ENCODE assay signal across 8 mouse cellular contexts in genomic region chr14:40958986-40959381, GRCm38 (mm10). TPM values are rescaled to one million over a fixed set of nuclear protein-coding genes. Genes with fewer than 3 reads are reported as not detected.
DNase-seq lines count a peak whose midpoint lies in the region; ATAC-seq and TF ChIP-seq lines count a peak whose summit lies in the region.

No protein-coding gene starts in this region.

- H3K9ac ChIP-seq in hindbrain, embryonic 14.5 days = no peak overlapping the region
- 0 out of 2 replicates have a peak overlapping the region, but pooled peaks have one; percentile 2 for H3K9ac ChIP-seq in forebrain, embryonic 13.5 days
- no peak overlapping the region for H3K9ac ChIP-seq in intestine, embryonic 15.5 days
- H3K9ac ChIP-seq in lung, embryonic 14.5 days = peak overlapping the region; percentile 16; the same call in 1 of the 2 replicates

- no peaks in the 10 kb centered on the region for H3K9me3 ChIP-seq in hindbrain, embryonic 10.5 days
- H3K9me3 ChIP-seq in hindbrain, embryonic 14.5 days (ENCODE audit: control insufficient read depth, low read length) = no peaks in the 10 kb centered on the region
- H3K9me3 ChIP-seq in forebrain, embryonic 13.5 days (replicated peaks) = no peaks in the 10 kb centered on the region
- no peaks in the 10 kb centered on the region for H3K9me3 ChIP-seq in intestine, embryonic 15.5 days
- H3K9me3 ChIP-seq in lung, embryonic 14.5 days (ENCODE audit: low read depth, low read length) = no peaks in the 10 kb centered on the region

- H3K27ac ChIP-seq in hindbrain, embryonic 10.5 days = peak overlapping the region; percentile 99
- H3K27ac ChIP-seq in hindbrain, embryonic 14.5 days = no peak overlapping the region
- H3K27ac ChIP-seq in forebrain, embryonic 13.5 days = peak overlapping the region; percentile 98
- H3K27ac ChIP-seq in intestine, embryonic 15.5 days = peak overlapping the region; percentile 76
- peak overlapping the region; percentile 86 for H3K27ac ChIP-seq in lung, embryonic 14.5 days (ENCODE audit: low read depth)

- WGBS in hindbrain, embryonic 10.5 days = 23% methylated on average over 2 of the region's 2 CpGs
- 56% methylated on average over 2 of the region's 2 CpGs for WGBS in hindbrain, embryonic 14.5 days
- 35% methylated on average over 2 of the region's 2 CpGs for WGBS in forebrain, embryonic 13.5 days
- WGBS in intestine, embryonic 15.5 days = 64% methylated on average over 2 of the region's 2 CpGs
- WGBS in lung, embryonic 14.5 days = 52% methylated on average over 2 of the region's 2 CpGs

- no peak for DNase-seq in hindbrain, embryonic 10.5 days (ENCODE audit: low spot score)
- no peak for DNase-seq in hindbrain, embryonic 14.5 days (ENCODE audit: low spot score)
- DNase-seq in lung, embryonic 14.5 days = peak; percentile 36
- DNase-seq in testis, postnatal 10 days (ENCODE audit: low spot score) = peak; percentile 42
- no peak for DNase-seq in right cerebral cortex, adult 2 months (ENCODE audit: low spot score in 2 of 2)
- no peak for DNase-seq in layer of hippocampus, adult 9-11 months

- no peak for TF ChIP-seq CTCF in lung, embryonic 14.5 days (IDR thresholded peaks at IDR 0.05; ENCODE audit: low read depth)

- 0 out of 2 replicates have a peak overlapping the region, but pooled peaks have one; percentile 9 for H3K4me3 ChIP-seq in hindbrain, embryonic 10.5 days
- H3K4me3 ChIP-seq in hindbrain, embryonic 14.5 days (replicated peaks; ENCODE audit: low read length) = no peak overlapping the region
- no peak overlapping the region for H3K4me3 ChIP-seq in forebrain, embryonic 13.5 days
- H3K4me3 ChIP-seq in intestine, embryonic 15.5 days (replicated peaks) = no peak overlapping the region
- H3K4me3 ChIP-seq in lung, embryonic 14.5 days (ENCODE audit: low read depth, low read length) = no peak overlapping the region

- ATAC-seq in hindbrain, embryonic 14.5 days (ENCODE audit: low FRiP score) = no peak
- no peak for ATAC-seq in forebrain, embryonic 13.5 days
- no peak; the same call in 1 of the 2 replicates for ATAC-seq in intestine, embryonic 15.5 days
- peak; percentile 14; the same call in 1 of the 2 replicates for ATAC-seq in lung, embryonic 14.5 days (ENCODE audit: insufficient read depth)

- peaks cover 90% of the 10 kb centered on the region for H3K4me1 ChIP-seq in hindbrain, embryonic 10.5 days (replicated peaks)
- peaks cover 60% of the 10 kb centered on the region for H3K4me1 ChIP-seq in hindbrain, embryonic 14.5 days (replicated peaks; ENCODE audit: control insufficient read depth, insufficient read depth, low read length)
- peaks cover 89% of the 10 kb centered on the region for H3K4me1 ChIP-seq in forebrain, embryonic 13.5 days
- H3K4me1 ChIP-seq in intestine, embryonic 15.5 days (replicated peaks) = peaks cover 68% of the 10 kb centered on the region
- H3K4me1 ChIP-seq in lung, embryonic 14.5 days (ENCODE audit: insufficient read depth) = peaks cover 65% of the 10 kb centered on the region

- no peak overlapping the region for H3K4me2 ChIP-seq in hindbrain, embryonic 14.5 days (replicated peaks)
- H3K4me2 ChIP-seq in forebrain, embryonic 13.5 days = no peak overlapping the region; the same call in 1 of the 2 replicates
- peak overlapping the region; percentile 34 for H3K4me2 ChIP-seq in intestine, embryonic 15.5 days (replicated peaks)
- H3K4me2 ChIP-seq in lung, embryonic 14.5 days = peak overlapping the region; percentile 37

- no peaks in the 10 kb centered on the region for H3K36me3 ChIP-seq in hindbrain, embryonic 10.5 days
- no peaks in the 10 kb centered on the region for H3K36me3 ChIP-seq in hindbrain, embryonic 14.5 days (replicated peaks; ENCODE audit: control insufficient read depth, insufficient read depth)
- H3K36me3 ChIP-seq in forebrain, embryonic 13.5 days (ENCODE audit: poor library complexity, severe bottlenecking) = no peaks in the 10 kb centered on the region
- H3K36me3 ChIP-seq in intestine, embryonic 15.5 days = no peaks in the 10 kb centered on the region
- no peaks in the 10 kb centered on the region for H3K36me3 ChIP-seq in lung, embryonic 14.5 days (ENCODE audit: insufficient read depth)

- H3K27me3 ChIP-seq in hindbrain, embryonic 10.5 days (ENCODE audit: insufficient read depth, poor library complexity, severe bottlenecking) = no peaks in the 10 kb centered on the region
- H3K27me3 ChIP-seq in hindbrain, embryonic 14.5 days (ENCODE audit: control insufficient read depth, insufficient read depth, low read length) = no peaks in the 10 kb centered on the region
- H3K27me3 ChIP-seq in forebrain, embryonic 13.5 days = no peaks in the 10 kb centered on the region
- no peaks in the 10 kb centered on the region for H3K27me3 ChIP-seq in intestine, embryonic 15.5 days (replicated peaks)
- H3K27me3 ChIP-seq in lung, embryonic 14.5 days (ENCODE audit: insufficient read depth, low read length) = no peaks in the 10 kb centered on the region

RNA-seq across cellular contexts. Expression of gene Tspan14, which starts 7.6 kb away (rescaled TPM):
- 95.5 and 95.7 TPM in 2 replicates for polyA plus RNA-seq in hindbrain, embryonic 10.5 days (2016; fragmentation: Nextera tagmentation; extraction: Ambion mirVana)
- polyA plus RNA-seq in hindbrain, embryonic 14.5 days (2014; fragmentation: Nextera tagmentation; extraction: Ambion mirVana) = 65.6 and 70.1 TPM in 2 replicates
- polyA plus RNA-seq in forebrain, embryonic 13.5 days (2015; fragmentation: Nextera tagmentation; extraction: Ambion mirVana) = 84.1 and 88.2 TPM in 2 replicates
- 56.8 and 61.0 TPM in 2 replicates for polyA plus RNA-seq in intestine, embryonic 15.5 days (2015; fragmentation: Nextera tagmentation; extraction: Ambion mirVana)
- polyA plus RNA-seq in lung, embryonic 14.5 days (2014; fragmentation: Nextera tagmentation; extraction: Ambion mirVana) = 104 and 105 TPM in 2 replicates

RNA-seq across cellular contexts. Expression of gene Fam213a, which starts 54.6 kb away (rescaled TPM):
- 45.2 and 52.6 TPM in 2 replicates for polyA plus RNA-seq in hindbrain, embryonic 10.5 days (2016; fragmentation: Nextera tagmentation; extraction: Ambion mirVana)
- 86.6 and 94.3 TPM in 2 replicates for polyA plus RNA-seq in hindbrain, embryonic 14.5 days (2014; fragmentation: Nextera tagmentation; extraction: Ambion mirVana)
- 49.7 and 57.8 TPM in 2 replicates for polyA plus RNA-seq in forebrain, embryonic 13.5 days (2015; fragmentation: Nextera tagmentation; extraction: Ambion mirVana)
- polyA plus RNA-seq in intestine, embryonic 15.5 days (2015; fragmentation: Nextera tagmentation; extraction: Ambion mirVana) = 51.6 and 54.4 TPM in 2 replicates
- polyA plus RNA-seq in lung, embryonic 14.5 days (2014; fragmentation: Nextera tagmentation; extraction: Ambion mirVana) = 167 and 173 TPM in 2 replicates

Comparison
In these comparisons a context has a peak if more than half of its experiments do, and no peak if none do; other contexts are left out.
1. DNase-seq: peak in lung, embryonic 14.5 days (single experiment) and testis, postnatal 10 days (single experiment); none in hindbrain, embryonic 10.5 days (single experiment), hindbrain, embryonic 14.5 days (single experiment), right cerebral cortex, adult 2 months (0 of 2) and layer of hippocampus, adult 9-11 months (single experiment).
2. H3K4me2 ChIP-seq: peak in intestine, embryonic 15.5 days (single experiment) and lung, embryonic 14.5 days (single experiment); none in hindbrain, embryonic 14.5 days (single experiment) and forebrain, embryonic 13.5 days (single experiment).
3. H3K9ac ChIP-seq: peak in forebrain, embryonic 13.5 days (single experiment) and lung, embryonic 14.5 days (single experiment); none in hindbrain, embryonic 14.5 days (single experiment) and intestine, embryonic 15.5 days (single experiment).